31 mouse cellular contexts compared by ENCODE assay signal in genomic region chr5:100557537-100557936, GRCm38 (mm10). TPM values are rescaled to one million over a fixed set of nuclear protein-coding genes. Genes with fewer than 3 reads are reported as not detected.
A peak's percentile ranks its signal among the peaks of the same experiment; 100 is the strongest.
DNase-seq lines count a peak whose midpoint lies in the region; ATAC-seq and TF ChIP-seq lines count a peak whose summit lies in the region.
"Had no signal": no experiment of that assay in that cellular context is flagged by ENCODE, and none has a peak within 500 bp of the region (broad histone marks: within the 10 kb centered on the region; RNA-seq: fewer than 3 reads in every experiment).

No protein-coding gene starts in this region.

- H3K27ac ChIP-seq in liver, adult 2 months (replicated peaks; ENCODE audit: insufficient read depth, low read depth, low read length), result peak overlapping the region; percentile 65; the same call in 1 of the 2 replicates
- H3K27ac ChIP-seq in bone marrow macrophage, adult 2 months (ENCODE audit: insufficient read depth, low read depth, low read length), result no peak overlapping the region; the same call in 1 of the 2 replicates
- H3K27ac ChIP-seq: embryonic facial prominence, embryonic 13.5 days; forebrain, embryonic 10.5 days; forebrain, embryonic 15.5 days; gastrocnemius, adult 2 months; hindbrain, embryonic 13.5 days; left cerebral cortex, adult 2 months; limb, embryonic 12.5 days; liver, embryonic 13.5 days; midbrain, embryonic 10.5 days; midbrain, embryonic 15.5 days had no signal

- TF ChIP-seq POLR2A in liver, adult 2 months (IDR thresholded peaks at IDR 0.05; ENCODE audit: extremely low read depth, insufficient read depth, low read length), result no peak
- TF ChIP-seq POLR2A in bone marrow macrophage, adult 2 months (IDR thresholded peaks at IDR 0.05; ENCODE audit: borderline replicate concordance, low read depth, low read length), result no peak

- 49% methylated on average over 9 of the region's 9 CpGs for WGBS in liver, adult 2 months

- H3K36me3 ChIP-seq in liver, adult 2 months (ENCODE audit: control insufficient read depth, insufficient read depth, low read length), result no peaks in the 10 kb centered on the region; the same call in 1 of the 2 replicates
- H3K36me3 ChIP-seq: embryonic facial prominence, embryonic 13.5 days; forebrain, embryonic 10.5 days; forebrain, embryonic 15.5 days; hindbrain, embryonic 13.5 days; limb, embryonic 12.5 days; liver, embryonic 13.5 days; midbrain, embryonic 10.5 days; midbrain, embryonic 15.5 days had no signal

- H3K9ac ChIP-seq in liver, adult 2 months (ENCODE audit: low read depth, low read length), result no peak overlapping the region
- H3K9ac ChIP-seq: embryonic facial prominence, embryonic 13.5 days; forebrain, embryonic 15.5 days; hindbrain, embryonic 13.5 days; limb, embryonic 12.5 days; liver, embryonic 13.5 days; midbrain, embryonic 15.5 days had no signal

- peaks cover 9% of the 10 kb centered on the region; the same call in 1 of the 2 replicates for H3K4me1 ChIP-seq in liver, adult 2 months (ENCODE audit: control insufficient read depth, insufficient read depth, low read length)
- H3K4me1 ChIP-seq in bone marrow macrophage, adult 2 months (ENCODE audit: control insufficient read depth, insufficient read depth, low read length), result peaks cover 12% of the 10 kb centered on the region
- H3K4me1 ChIP-seq: embryonic facial prominence, embryonic 13.5 days; forebrain, embryonic 10.5 days; forebrain, embryonic 15.5 days; hindbrain, embryonic 13.5 days; limb, embryonic 12.5 days; midbrain, embryonic 10.5 days; midbrain, embryonic 15.5 days had no signal

- peak; percentile 38 for DNase-seq in liver, adult 2 months (ENCODE audit: extremely low read depth, low read depth, low spot score)
- DNase-seq in liver, result no peak
- peak; percentile 58 for DNase-seq in kidney, postnatal 10 days
- no peak for DNase-seq in cerebellum, postnatal 25 days
- DNase-seq in layer of hippocampus, postnatal 14 days (ENCODE audit: low spot score in 2 of 2), result no peak
- DNase-seq: adrenal gland, adult 8-10 months; B cell, adult 2 months; cerebellum, adult 11 months; cerebellum, adult 9-11 months; gastrocnemius, adult 2 months; heart, postnatal 36 days; liver, embryonic 13.5 days; lung, adult 2 months; lung, postnatal 10 days; right cerebral cortex, postnatal 25 days; spleen, adult 18-20 months; thymus, adult 18-20 months; thymus, postnatal 25 days had no signal

- H3K79me2 ChIP-seq in liver, adult 2 months (ENCODE audit: control insufficient read depth, insufficient read depth, low read length), result no peaks in the 10 kb centered on the region

- ATAC-seq in megakaryocyte-erythroid progenitor cell, adult 5-6 weeks (replicated peaks; ENCODE audit: low FRiP score, low TSS enrichment, poor library complexity, severe bottlenecking), result 0 out of 2 replicates have a peak, but pooled peaks have one; percentile 7
- ATAC-seq: forebrain, embryonic 15.5 days; intestine, embryonic 16.5 days; midbrain, embryonic 15.5 days had no signal

- no peak overlapping the region for H3K4me3 ChIP-seq in liver, adult 2 months (ENCODE audit: insufficient read depth, low read depth, low read length)
- H3K4me3 ChIP-seq in bone marrow macrophage, adult 2 months (ENCODE audit: insufficient read depth, low read length), result peak overlapping the region; percentile 47
- H3K4me3 ChIP-seq: embryonic facial prominence, embryonic 13.5 days; forebrain, embryonic 10.5 days; forebrain, embryonic 15.5 days; gastrocnemius, adult 2 months; hindbrain, embryonic 13.5 days; left cerebral cortex, adult 2 months; limb, embryonic 12.5 days; liver, embryonic 13.5 days; midbrain, embryonic 10.5 days; midbrain, embryonic 15.5 days had no signal

- H3K27me3 ChIP-seq in liver, adult 2 months (ENCODE audit: control insufficient read depth, insufficient read depth, low read length), result no peaks in the 10 kb centered on the region
- H3K27me3 ChIP-seq: embryonic facial prominence, embryonic 13.5 days; forebrain, embryonic 15.5 days; hindbrain, embryonic 13.5 days; limb, embryonic 12.5 days; liver, embryonic 13.5 days; midbrain, embryonic 15.5 days had no signal

- no peak for TF ChIP-seq CTCF in liver, adult 2 months (IDR thresholded peaks at IDR 0.05; ENCODE audit: low read depth, low read length)
- TF ChIP-seq CTCF in bone marrow macrophage, adult 2 months (IDR thresholded peaks at IDR 0.05; ENCODE audit: low read depth, low read length), result no peak

RNA-seq across cellular contexts. Expression of gene Plac8, which starts 14.5 kb away (rescaled TPM):
- 21.5 and 29.7 TPM in 2 replicates for total RNA-seq in liver, adult 2 months (2014; rRNA removed)
- 11.3 and 18.2 TPM in 2 replicates for polyA plus RNA-seq in liver, adult 2 months (2012; rRNA removed)
- polyA plus RNA-seq in bone marrow macrophage, adult 2 months (2012; ENCODE audit: insufficient read depth, insufficient read length, missing spikeins), result 3.0 and 3.5 TPM in 2 replicates
- total RNA-seq in megakaryocyte-erythroid progenitor cell, adult 5-6 weeks (2014; fragmentation: Nextera tagmentation), result 205 and 254 TPM in 2 replicates
- 198 and 535 TPM in 2 replicates for total RNA-seq in megakaryocyte-erythroid progenitor cell, adult 5-6 weeks (2017)
- not detected for total RNA-seq in layer of hippocampus, postnatal 14 days (2021)
- total RNA-seq: gastrocnemius, adult 2 months; layer of hippocampus, postnatal 10 days; left cerebral cortex, adult 2 months; left cerebral cortex, postnatal 25 days had no signal

RNA-seq across cellular contexts. Expression of gene Cops4, which starts 39.4 kb away (rescaled TPM):
- total RNA-seq in liver, adult 2 months (2014; rRNA removed), result 47.1 and 53.2 TPM in 2 replicates
- 12.0 and 13.1 TPM in 2 replicates for polyA plus RNA-seq in liver, adult 2 months (2012; rRNA removed)
- polyA plus RNA-seq in bone marrow macrophage, adult 2 months (2012; ENCODE audit: insufficient read depth, insufficient read length, missing spikeins), result 46.4 and 50.7 TPM in 2 replicates
- 86.0 and 93.6 TPM in 2 replicates for total RNA-seq in megakaryocyte-erythroid progenitor cell, adult 5-6 weeks (2014; fragmentation: Nextera tagmentation)
- 186 and 187 TPM in 2 replicates for total RNA-seq in megakaryocyte-erythroid progenitor cell, adult 5-6 weeks (2017)
- total RNA-seq in layer of hippocampus, postnatal 14 days (2021), result 10 to 100 TPM; 75.5 to 77.9 TPM

RNA-seq across cellular contexts. Expression of gene Lin54, which starts 57.1 kb away (rescaled TPM):
- 5.7 and 6.7 TPM in 2 replicates for total RNA-seq in liver, adult 2 months (2014; rRNA removed)
- 2.7 and 3.5 TPM in 2 replicates for polyA plus RNA-seq in liver, adult 2 months (2012; rRNA removed)
- polyA plus RNA-seq in bone marrow macrophage, adult 2 months (2012; ENCODE audit: insufficient read depth, insufficient read length, missing spikeins), result 12.1 and 13.9 TPM in 2 replicates
- 40.5 and 45.3 TPM in 2 replicates for total RNA-seq in megakaryocyte-erythroid progenitor cell, adult 5-6 weeks (2014; fragmentation: Nextera tagmentation)
- 32.1 and 56.5 TPM in 2 replicates for total RNA-seq in megakaryocyte-erythroid progenitor cell, adult 5-6 weeks (2017)
- 10 to 100 TPM; 14.0 to 17.9 TPM for total RNA-seq in layer of hippocampus, postnatal 14 days (2021)

Comparison
In these comparisons a context has a peak if more than half of its experiments do, and no peak if none do; other contexts are left out.
1. DNase-seq: peak in liver, adult 2 months (single experiment) and kidney, postnatal 10 days (single experiment); none in liver (single experiment), cerebellum, postnatal 25 days (0 of 2) and layer of hippocampus, postnatal 14 days (0 of 2).
2. RNA of gene Plac8, which starts 14.5 kb away (total RNA-seq): 198 to 535 TPM in megakaryocyte-erythroid progenitor cell, adult 5-6 weeks and 21.5 to 29.7 TPM in liver, adult 2 months; not detected in layer of hippocampus, postnatal 14 days; every median in the first group is over 10 times any median in the second.